Mouse (Mus musculus): Measurements from ENCODE around the gene Tomm40.
A peak's percentile ranks its signal among the peaks of the same experiment; 100 is the strongest.

The Tomm40 gene

DNA sequence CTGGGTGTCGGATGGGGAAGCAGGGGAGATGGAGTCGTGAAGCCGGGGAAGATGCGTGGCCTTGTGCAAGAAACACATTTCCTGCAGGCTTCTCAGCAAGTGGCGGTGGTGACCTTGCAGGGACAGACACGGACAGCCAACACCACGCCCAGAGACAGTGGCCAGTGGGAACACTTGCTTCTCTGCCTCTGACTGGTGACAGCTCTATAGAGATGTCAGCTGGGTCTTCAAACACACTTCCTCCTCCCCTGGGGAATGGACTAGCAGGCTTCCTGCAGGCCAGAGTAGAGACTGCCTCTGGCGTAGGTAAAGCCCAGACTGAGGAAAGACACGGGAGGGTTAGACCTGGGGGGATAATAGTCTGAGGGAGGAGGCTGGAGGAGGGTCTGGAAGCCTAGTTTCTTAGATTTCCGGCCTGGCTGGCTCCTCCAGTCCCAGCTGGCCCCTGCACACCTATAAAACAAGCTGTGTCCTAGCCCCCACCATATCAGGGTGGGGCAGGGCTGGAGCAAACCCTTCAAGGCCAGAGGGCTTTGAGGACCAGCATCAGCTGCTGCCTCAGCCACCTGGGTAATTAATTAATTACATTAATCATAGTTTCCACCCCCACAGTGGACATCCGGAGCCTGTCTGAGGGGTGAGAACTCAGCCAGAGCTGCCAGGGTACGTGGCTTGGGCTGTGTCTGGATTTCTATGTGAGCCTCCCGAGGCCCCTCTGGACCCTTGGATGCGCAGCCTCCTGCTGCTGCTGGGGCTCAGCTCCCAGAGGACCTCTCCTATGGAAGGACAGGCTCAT lies 29.6 kb upstream of the Tomm40 start:
- no peak for DNase-seq

GRCm38 (mm10) chr7:19743791-19744190 lies 28.6 kb upstream of the Tomm40 start:
- no peak for DNase-seq

GRCm38 (mm10) chr7:19742468-19742867 lies 27.2 kb upstream of the Tomm40 start:
- DNase-seq = no peak

GRCm38 (mm10) chr7:19741329-19742031 lies 26.2 kb upstream of the Tomm40 start:
- no peak for DNase-seq

- no peak for DNase-seq
Observed at GRCm38 (mm10) chr7:19740269-19740668, 25.0 kb upstream of the Tomm40 start.

DNA sequence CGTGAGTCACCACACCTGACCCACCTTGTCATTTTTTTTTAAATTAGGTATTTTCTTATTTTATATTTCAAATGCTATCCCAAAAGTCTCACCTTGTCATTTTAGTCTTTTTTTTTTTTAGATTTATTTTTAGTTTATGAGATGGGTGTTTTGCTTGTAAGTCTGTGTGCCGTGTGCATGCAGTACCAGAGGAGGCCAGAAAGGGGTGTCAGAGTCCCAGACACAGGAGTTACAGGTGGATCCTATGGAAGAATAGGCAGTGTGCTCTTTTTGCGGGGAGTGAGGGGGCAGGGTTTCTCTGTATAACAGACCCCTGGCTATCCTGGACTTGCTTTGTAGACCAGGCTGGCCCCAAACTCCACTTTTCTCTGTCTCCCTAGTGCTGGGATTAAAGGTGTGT lies 23.5 kb upstream of the Tomm40 start:
- no peak for DNase-seq

GRCm38 (mm10) chr7:19736389-19737057 lies 21.3 kb upstream of the Tomm40 start:
- DNase-seq = no peak

DNA sequence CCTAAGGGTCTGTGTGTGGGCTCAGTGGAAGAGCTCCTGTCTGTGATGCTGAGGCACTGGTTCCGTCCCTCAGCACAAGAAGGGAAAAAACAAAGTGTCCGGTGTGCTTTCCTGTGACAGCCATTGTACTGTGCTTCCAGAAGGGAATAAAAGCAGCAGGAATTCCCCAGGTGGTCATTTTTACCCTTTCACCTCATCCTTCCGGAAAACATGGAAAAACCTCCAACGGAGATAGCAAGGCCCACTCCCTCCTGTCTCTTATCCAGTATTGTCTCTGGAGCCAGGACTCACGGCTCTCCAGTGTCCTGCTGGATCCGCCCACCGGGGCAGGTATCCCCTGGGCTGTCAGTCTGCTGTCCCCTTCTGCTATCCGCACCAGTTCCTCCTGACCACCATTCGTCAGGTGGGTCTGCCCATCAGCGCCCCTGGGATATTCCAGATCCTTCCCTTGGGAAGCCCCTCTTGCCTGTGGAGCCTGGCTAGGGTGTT lies 19.0 kb upstream of the Tomm40 start:
- DNase-seq = no peak

DNA sequence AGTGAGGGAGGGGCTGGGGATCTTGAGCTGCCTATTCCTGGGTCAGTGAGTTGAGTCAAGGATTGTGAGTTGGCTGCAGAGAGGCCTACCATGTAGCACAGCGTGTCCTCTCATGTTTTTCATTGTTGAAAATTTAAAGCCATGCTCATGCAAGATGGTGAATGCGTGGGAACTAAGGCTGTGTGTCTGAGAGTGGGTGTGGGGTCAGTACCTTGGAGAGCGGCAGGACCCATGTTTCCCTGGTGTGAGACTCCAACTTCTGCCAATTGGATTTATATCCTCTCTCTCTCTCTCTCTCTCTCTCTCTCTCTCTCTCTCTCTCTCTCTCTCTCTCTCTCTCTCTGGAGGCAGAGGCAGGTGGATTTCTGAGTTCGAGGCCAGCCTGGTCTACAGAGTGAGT lies 11.3 kb upstream of the Tomm40 start:
- DNase-seq = no peak

DNA sequence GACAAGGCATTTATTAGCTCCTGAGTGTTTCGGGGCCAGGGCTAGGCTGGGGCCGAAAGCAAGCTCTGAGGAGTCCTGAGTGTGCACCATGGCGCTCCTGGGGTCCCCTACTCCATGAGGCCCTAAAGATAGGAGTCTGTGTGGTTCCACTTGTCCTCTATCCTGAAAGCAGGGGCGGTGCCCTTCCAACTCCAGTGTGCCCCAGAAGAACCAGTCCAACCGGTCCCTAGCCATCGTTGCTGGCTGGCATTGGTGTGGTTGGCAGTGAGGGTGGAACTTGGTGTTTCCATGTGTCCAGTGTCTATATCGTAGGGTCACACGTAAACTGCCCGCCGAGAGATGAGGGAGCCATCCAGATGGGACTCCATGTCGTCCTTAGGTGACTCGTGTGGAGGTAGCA lies 8.9 kb upstream of the Tomm40 start:
- no peak for DNase-seq

DNA sequence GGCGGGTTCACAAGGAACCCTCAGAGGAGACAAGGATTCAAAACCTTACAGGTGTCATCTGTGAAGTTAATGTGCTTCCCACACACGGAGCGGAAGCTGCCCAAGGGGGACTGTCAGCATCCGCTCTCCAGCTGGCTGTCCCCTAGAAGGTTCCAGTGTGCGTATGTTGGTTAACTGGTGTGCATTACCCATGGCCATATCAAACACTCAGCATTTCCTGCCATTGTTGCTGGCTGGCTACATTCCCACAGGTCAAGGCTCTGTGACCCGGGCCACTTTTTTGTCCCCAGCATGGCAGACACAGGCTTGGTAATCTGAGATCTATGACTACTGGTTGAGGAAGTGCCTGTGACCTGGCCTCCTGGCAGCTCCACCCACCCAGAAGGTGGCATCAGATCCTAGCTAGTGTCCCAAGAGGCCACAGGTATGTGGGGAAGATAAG lies 7.5 kb upstream of the Tomm40 start:
- no peak for DNase-seq

GRCm38 (mm10) chr7:19719200-19719599 lies 4.0 kb upstream of the Tomm40 start:
- DNase-seq = no peak

DNA sequence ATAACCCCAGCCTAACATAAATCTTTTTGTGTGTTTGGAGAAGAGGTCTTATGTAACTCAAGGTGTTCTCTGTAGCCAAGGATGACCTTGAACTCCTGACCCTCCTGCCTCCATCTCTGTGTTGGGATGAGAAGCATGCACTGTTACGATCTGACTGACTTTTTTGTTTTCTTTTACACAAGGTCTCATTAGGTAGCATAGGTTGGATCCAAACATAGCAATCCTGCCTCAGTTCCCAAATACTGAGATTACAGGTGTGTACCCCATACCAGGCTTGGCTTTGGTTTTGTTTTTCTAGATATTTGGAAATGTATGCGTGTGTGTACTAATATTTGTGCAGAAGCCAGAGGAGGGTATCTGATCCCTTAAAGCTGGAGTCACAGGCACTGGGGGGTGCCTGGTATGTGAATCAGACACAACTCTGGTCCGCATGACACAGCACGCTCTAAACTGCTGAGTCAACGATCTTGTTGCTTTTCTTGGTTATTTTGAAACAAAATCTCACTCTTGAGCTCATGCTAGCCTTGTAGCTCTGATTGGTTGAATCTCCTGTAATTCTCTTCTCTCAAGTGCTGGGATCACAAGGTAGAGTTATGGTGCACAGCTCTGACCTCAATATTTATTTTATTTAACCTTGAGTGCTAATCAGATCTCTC lies 3.2 kb upstream of the Tomm40 start:
- DNase-seq = no peak

DNA sequence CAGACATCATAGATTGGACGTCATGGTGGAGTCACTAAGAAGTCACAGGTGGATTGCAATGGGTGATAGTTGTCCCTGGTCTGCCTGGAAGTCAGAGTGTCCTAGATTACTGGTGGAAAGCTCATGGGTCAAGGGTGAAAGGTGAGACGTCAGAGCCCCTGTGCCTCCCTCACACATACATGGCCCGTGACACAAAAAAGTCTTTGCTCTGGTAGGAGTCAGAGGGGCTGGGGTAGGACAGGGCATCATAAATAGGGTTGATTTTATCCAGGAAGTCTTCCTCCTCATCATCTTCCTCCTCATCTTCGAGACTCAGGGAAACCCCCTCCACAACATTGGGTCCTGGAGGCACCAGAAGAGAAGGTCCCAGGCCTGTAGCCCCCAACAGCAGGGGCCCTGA lies 2.1 kb upstream of the Tomm40 start:
- no peak for DNase-seq

DNA sequence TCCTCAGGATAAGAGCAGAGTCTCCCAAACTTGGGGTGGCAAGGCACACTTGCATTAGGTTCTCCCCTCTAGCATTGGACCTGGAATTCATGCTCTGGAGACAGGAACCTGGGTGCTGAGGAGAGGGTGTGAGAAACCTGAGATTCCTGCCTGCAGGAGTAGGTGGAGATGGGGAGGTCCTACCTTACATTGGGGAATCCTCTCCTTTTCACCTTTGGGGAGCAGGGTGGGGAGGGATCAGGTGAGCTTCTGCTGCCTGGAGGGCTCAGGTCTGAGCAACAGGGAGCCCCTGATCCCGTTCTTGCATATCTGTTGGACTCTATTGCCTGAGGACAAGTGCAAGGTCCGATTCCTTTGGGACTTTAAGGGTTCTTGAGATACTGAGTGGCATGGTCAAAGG lies 1.6 kb upstream of the Tomm40 start:
- no peak for DNase-seq

DNA sequence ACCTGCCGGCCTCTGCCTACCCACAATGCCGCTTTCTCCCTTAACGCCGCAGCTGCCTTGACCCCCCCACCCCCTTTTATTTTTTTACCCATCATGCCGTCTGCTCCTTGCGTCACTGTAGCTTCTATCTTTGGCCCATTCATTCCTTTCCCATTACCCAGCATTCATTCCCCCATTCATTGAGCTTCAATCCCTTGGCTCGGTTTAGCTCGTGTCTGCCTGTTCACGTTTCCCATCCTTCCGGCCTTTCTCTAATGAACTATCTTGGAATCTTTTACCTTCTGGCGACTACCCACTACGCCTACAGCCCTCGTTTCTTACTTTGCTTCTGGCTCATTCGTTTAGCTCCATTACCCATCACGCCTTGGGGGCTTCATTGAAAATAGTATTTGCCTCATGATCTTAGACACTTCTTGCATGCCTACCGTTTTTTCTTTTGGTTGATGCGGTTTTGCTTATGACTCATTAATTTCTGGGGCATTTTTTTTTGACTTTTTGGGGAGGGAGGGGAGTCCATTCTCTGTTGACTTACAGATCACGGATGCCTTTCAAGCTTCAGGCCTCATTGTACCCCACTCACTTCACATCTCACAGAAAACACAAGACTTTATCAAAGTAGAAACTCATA lies 931 bp upstream of the Tomm40 start:
- DNase-seq = no peak

- DNase-seq = peak in 1 of 2 experiments; percentile 67
Observed at GRCm38 (mm10) chr7:19714836-19715235, 402 bp downstream of the Tomm40 start.

- no peak for DNase-seq
Observed at GRCm38 (mm10) chr7:19713598-19713997, 1.6 kb downstream of the Tomm40 start.

DNA sequence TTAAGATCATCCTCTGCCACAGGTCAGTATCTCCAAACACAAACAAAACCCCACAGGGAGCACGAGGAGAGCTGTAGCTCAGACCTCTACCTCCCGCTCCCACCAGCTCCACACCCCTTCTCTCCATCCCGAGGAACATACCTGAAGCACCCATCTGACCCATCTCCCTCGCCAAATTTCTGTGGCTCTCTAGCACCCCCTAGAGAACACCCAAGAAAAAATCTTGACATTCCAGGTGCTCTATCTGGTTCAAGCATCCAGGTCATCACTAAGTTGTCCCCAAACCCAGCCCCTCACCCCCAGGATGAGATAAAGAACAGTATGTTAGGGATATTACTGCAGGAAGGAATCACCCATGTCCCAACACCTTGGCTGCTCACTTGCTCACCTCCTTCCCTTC lies 2.0 kb downstream of the Tomm40 start:
- DNase-seq = peak; percentile 54 to 66

DNA sequence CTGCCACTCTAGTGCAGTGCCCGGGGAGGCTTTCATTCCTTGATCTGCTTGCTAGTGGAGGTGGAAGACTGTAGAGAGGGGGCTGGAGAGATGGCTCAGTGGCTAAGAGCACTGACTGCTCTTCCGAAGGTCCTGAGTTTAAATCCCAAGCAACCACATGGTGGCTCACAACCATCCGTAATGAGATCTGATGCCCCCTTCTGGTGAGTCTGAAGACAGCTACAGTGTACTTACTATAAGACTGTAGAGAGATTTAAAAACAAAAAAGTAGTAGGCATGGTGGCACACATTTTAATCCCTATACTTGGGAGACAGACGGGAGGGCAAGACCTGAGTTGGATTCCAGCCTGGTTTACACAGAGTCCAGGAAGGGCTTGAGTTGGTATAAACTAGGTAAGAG lies 2.8 kb downstream of the Tomm40 start:
- DNase-seq = peak in 1 of 2 experiments; percentile 49

DNA sequence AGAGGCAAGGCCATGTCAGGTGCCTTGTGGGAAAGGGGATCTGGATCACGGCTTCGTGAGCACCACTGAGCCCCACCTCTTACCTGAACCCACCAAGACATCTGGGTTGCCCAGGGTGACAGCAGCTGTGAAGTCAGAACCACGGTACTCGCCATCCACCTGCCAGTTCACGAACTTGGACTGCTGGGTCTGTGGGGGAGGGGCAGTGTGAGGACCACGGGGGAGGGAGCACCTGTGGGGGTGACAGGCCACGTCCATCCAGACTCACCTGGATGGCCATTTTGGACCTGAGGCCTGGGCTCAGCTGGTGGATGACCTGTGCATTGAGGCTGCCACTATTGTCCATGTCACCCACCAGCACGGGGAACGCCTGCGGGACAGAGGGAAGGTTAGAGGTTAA lies 4.6 kb downstream of the Tomm40 start:
- DNase-seq = no peak

GRCm38 (mm10) chr7:19705271-19705670 lies 10.0 kb downstream of the Tomm40 start:
- DNase-seq = no peak

- no peak for DNase-seq
Observed at GRCm38 (mm10) chr7:19704475-19704874, 10.8 kb downstream of the Tomm40 start.
